Mouse (Mus musculus) stomach, embryonic 16.5 days (tissue): ENCODE results near the gene Evx2. TPM values are rescaled to one million over a fixed set of nuclear protein-coding genes. Genes with fewer than 3 reads are reported as not detected.

Source experiments
- ATAC-seq: fragments of 200-750 bp; cut with Nextera tagmentation; 2 replicates; pipeline ENCODE4 v1.8.0; 2017; ENCODE audit warnings: moderate number of reproducible peaks, moderate TSS enrichment; ENCODE audit not compliant: insufficient read depth, low FRiP score
- H3K27ac ChIP-seq: fragments of 300-500 bp; sonication (generic); 2 replicates; pipeline ENCODE4 v1.5.1; 2014; ENCODE audit warnings: low read length
- H3K27me3 ChIP-seq: fragments of 300-500 bp; sonication (generic); 2 replicates; pipeline ENCODE4 v1.6.1; 2014; ENCODE audit warnings: low read length, control low read depth, mixed read lengths; ENCODE audit not compliant: control insufficient read depth, insufficient read depth
- H3K36me3 ChIP-seq: fragments of 300-500 bp; sonication (generic); 2 replicates; pipeline ENCODE4 v1.6.1; 2014; ENCODE audit warnings: low read length; ENCODE audit not compliant: control insufficient read depth, insufficient read depth
- H3K4me1 ChIP-seq: fragments of 300-500 bp; sonication (generic); 2 replicates; pipeline ENCODE4 v1.6.1; 2014; ENCODE audit warnings: low read length, control low read depth, mixed read lengths; ENCODE audit not compliant: control insufficient read depth, insufficient read depth
- H3K4me2 ChIP-seq: fragments of 300-500 bp; sonication (generic); 2 replicates; pipeline ENCODE4 v1.6.1; 2014; ENCODE audit warnings: low read depth, low read length, mixed read lengths
- H3K4me3 ChIP-seq: fragments of 300-500 bp; sonication (generic); replicated peaks from 2 replicates; pipeline ENCODE4 v1.5.1; 2014; ENCODE audit warnings: mild to moderate bottlenecking, low read length
- H3K9ac ChIP-seq: fragments of 300-500 bp; sonication (generic); 2 replicates; pipeline ENCODE4 v1.6.1; 2014; ENCODE audit warnings: low read length
- H3K9me3 ChIP-seq: fragments of 300-500 bp; sonication (generic); replicated peaks from 2 replicates; pipeline ENCODE4 v1.6.1; 2016; ENCODE audit warnings: low read length, control low read depth; ENCODE audit not compliant: control insufficient read depth
- WGBS: fragments of 180-500 bp; shearing (Covaris S2); extraction: QIAGEN DNeasy Blood & Tissue Kit; methylation state at CpG from one replicate; pipeline ENCODE4 v1.1.7; 2014; 5-methylcytosine and 5-hydroxymethylcytosine counted together
- polyA plus RNA-seq: library from polyadenylated mRNA; unstranded; fragments of >200 nt; fragmentation: Nextera tagmentation; extraction: Ambion mirVana; gene quantifications from 2 replicates; pipeline ENCODE4 v1.2.1, GENCODE M21; 2015

Gene Evx2
- polyA plus RNA-seq, 1 experiment from 2014 or later, result not detected

- 38% methylated on average over 2 of the region's 2 CpGs for WGBS
- Histone ChIP-seq H3K9ac (no peak overlapping the region), H3K27ac (no peak overlapping the region), H3K4me3 (no peak overlapping the region), H3K36me3 (no peaks in the 10 kb centered on the region), H3K4me1 (peaks cover 12% of the 10 kb centered on the region), H3K27me3 (peaks cover 80% of the 10 kb centered on the region), H3K9me3 (no peaks in the 10 kb centered on the region), H3K4me2 (no peak overlapping the region)
- ATAC-seq, result no peak
Observed at GRCm38 (mm10) chr2:74652996-74653340, 6.4 kb downstream of the Evx2 start.

- ATAC-seq, result no peak
- Histone ChIP-seq H3K4me3 (no peak overlapping the region), H3K9me3 (no peaks in the 10 kb centered on the region), H3K27me3 (peaks cover 77% of the 10 kb centered on the region), H3K4me2 (no peak overlapping the region), H3K27ac (no peak overlapping the region), H3K36me3 (no peaks in the 10 kb centered on the region), H3K9ac (no peak overlapping the region), H3K4me1 (no peaks in the 10 kb centered on the region)
- 19% methylated on average over 7 of the region's 7 CpGs for WGBS
Observed at GRCm38 (mm10) chr2:74647082-74647864, 12.1 kb downstream of the Evx2 start.

GRCm38 (mm10) chr2:74645631-74646030 is 13.7 kb downstream of the Evx2 start:
- H3K4me2 ChIP-seq, result no peak overlapping the region
- WGBS, result 77% methylated on average over 3 of the region's 3 CpGs
- ATAC-seq, result no peak
- no peak overlapping the region for H3K9ac ChIP-seq
- no peak overlapping the region for H3K4me3 ChIP-seq
- peaks cover 62% of the 10 kb centered on the region for H3K27me3 ChIP-seq
- no peaks in the 10 kb centered on the region for H3K36me3 ChIP-seq
- no peaks in the 10 kb centered on the region for H3K9me3 ChIP-seq
- no peaks in the 10 kb centered on the region for H3K4me1 ChIP-seq
- H3K27ac ChIP-seq, result no peak overlapping the region

GRCm38 (mm10) chr2:74642431-74642830 is 16.9 kb downstream of the Evx2 start:
- no peak for ATAC-seq
- H3K36me3 ChIP-seq, result no peaks in the 10 kb centered on the region
- no peak overlapping the region for H3K4me3 ChIP-seq
- H3K27ac ChIP-seq, result no peak overlapping the region
- H3K9ac ChIP-seq, result no peak overlapping the region
- no peaks in the 10 kb centered on the region for H3K9me3 ChIP-seq
- H3K27me3 ChIP-seq, result peaks cover 31% of the 10 kb centered on the region
- no peak overlapping the region for H3K4me2 ChIP-seq
- WGBS, result 65% methylated on average over 5 of the region's 5 CpGs
- H3K4me1 ChIP-seq, result no peaks in the 10 kb centered on the region

GRCm38 (mm10) chr2:74635412-74635811 is 23.9 kb downstream of the Evx2 start:
- WGBS, result 67% methylated on average over 4 of the region's 4 CpGs
- H3K4me1 ChIP-seq, result no peaks in the 10 kb centered on the region
- no peaks in the 10 kb centered on the region for H3K9me3 ChIP-seq
- no peak overlapping the region for H3K4me2 ChIP-seq
- H3K4me3 ChIP-seq, result no peak overlapping the region
- H3K9ac ChIP-seq, result no peak overlapping the region
- no peaks in the 10 kb centered on the region for H3K27me3 ChIP-seq
- no peaks in the 10 kb centered on the region for H3K36me3 ChIP-seq
- H3K27ac ChIP-seq, result no peak overlapping the region
- no peak for ATAC-seq

GRCm38 (mm10) chr2:74620368-74620767 is 39.0 kb downstream of the Evx2 start:
- no peaks in the 10 kb centered on the region for H3K4me1 ChIP-seq
- ATAC-seq, result no peak
- no peak overlapping the region for H3K9ac ChIP-seq
- H3K27ac ChIP-seq, result no peak overlapping the region
- no peak overlapping the region for H3K4me2 ChIP-seq
- no peaks in the 10 kb centered on the region for H3K9me3 ChIP-seq
- no peaks in the 10 kb centered on the region for H3K27me3 ChIP-seq
- H3K36me3 ChIP-seq, result no peaks in the 10 kb centered on the region
- H3K4me3 ChIP-seq, result no peak overlapping the region
- 84% methylated on average over 10 of the region's 10 CpGs for WGBS

GRCm38 (mm10) chr2:74619676-74620246 is 39.6 kb downstream of the Evx2 start:
- 74% methylated on average over 3 of the region's 3 CpGs for WGBS
- Histone ChIP-seq H3K4me1 (no peaks in the 10 kb centered on the region), H3K4me3 (no peak overlapping the region), H3K27ac (no peak overlapping the region), H3K27me3 (no peaks in the 10 kb centered on the region), H3K36me3 (no peaks in the 10 kb centered on the region), H3K4me2 (no peak overlapping the region), H3K9me3 (no peaks in the 10 kb centered on the region), H3K9ac (no peak overlapping the region)
- ATAC-seq, result no peak

- no peaks in the 10 kb centered on the region for H3K9me3 ChIP-seq
- no peak overlapping the region for H3K4me2 ChIP-seq
- H3K27me3 ChIP-seq, result no peaks in the 10 kb centered on the region
- no peak overlapping the region for H3K9ac ChIP-seq
- H3K36me3 ChIP-seq, result no peaks in the 10 kb centered on the region
- no peak overlapping the region for H3K4me3 ChIP-seq
- WGBS, result 79% methylated on average over 9 of the region's 9 CpGs
- H3K4me1 ChIP-seq, result no peaks in the 10 kb centered on the region
- H3K27ac ChIP-seq, result no peak overlapping the region
- ATAC-seq, result no peak
Observed at GRCm38 (mm10) chr2:74617706-74618105, 41.7 kb downstream of the Evx2 start.

- WGBS, result 85% methylated on average over 4 of the region's 4 CpGs
- no peak overlapping the region for H3K27ac ChIP-seq
- H3K4me3 ChIP-seq, result no peak overlapping the region
- no peaks in the 10 kb centered on the region for H3K36me3 ChIP-seq
- H3K4me2 ChIP-seq, result no peak overlapping the region
- no peaks in the 10 kb centered on the region for H3K9me3 ChIP-seq
- no peak overlapping the region for H3K9ac ChIP-seq
- ATAC-seq, result no peak
- no peaks in the 10 kb centered on the region for H3K27me3 ChIP-seq
- no peaks in the 10 kb centered on the region for H3K4me1 ChIP-seq
Observed at GRCm38 (mm10) chr2:74611406-74611805, 48.0 kb downstream of the Evx2 start.
